Mouse (Mus musculus): Measurements from ENCODE around the gene Ankrd33b.

DNA sequence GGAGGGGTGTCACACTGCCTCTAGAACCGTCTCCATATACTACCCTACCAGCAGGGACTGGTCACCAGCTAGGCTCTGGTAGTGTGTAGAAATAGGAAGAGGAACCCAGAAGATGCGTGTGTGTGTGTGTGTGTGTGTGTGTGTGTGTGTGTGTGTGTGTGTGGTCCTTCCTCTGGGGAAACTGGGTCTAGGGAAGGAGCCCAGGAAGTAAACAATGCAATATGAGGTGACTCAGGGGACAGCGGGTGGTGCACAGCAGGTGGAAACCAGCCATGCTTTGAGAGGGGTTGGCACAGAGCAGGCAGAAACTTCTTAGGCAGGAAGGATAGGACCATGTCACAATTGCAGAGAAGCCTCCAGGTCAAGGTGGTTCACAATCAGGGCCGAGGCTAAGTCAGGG is 30.8 kb downstream of the Ankrd33b start:
- no peak for TF ChIP-seq CTCF (IDR thresholded peaks at IDR 0.05; ENCODE audit: low read depth, low read length)
- no peak for TF ChIP-seq GATA2 (IDR thresholded peaks at IDR 0.05; ENCODE audit: borderline replicate concordance, low read depth, low read length)
